25 mouse cellular contexts compared by ENCODE assay signal in the genomic region with DNA sequence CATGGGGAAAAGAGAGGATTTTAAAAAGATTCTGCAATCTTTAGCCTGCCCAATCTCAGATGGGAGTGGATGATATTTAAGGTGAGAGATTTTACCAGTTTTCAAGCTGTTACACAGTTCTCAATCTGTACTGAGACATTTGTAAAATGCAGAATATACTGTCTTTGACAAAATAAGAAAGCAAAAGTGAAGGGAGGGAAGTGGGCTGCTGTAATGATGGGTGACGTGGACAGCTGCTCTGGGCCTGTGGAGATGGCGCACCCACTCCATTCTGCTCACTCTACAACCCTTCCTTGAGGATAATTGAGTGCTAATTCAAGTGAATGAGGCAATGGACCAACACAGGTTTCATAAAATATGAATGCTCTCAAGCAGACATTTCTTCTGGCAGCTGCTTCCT.
A peak's percentile ranks its signal among the peaks of the same experiment; 100 is the strongest.
DNase-seq lines count a peak whose midpoint lies in the region; ATAC-seq and TF ChIP-seq lines count a peak whose summit lies in the region.
"Had no signal": no experiment of that assay in that cellular context is flagged by ENCODE, and none has a peak within 500 bp of the region (broad histone marks: within the 10 kb centered on the region; RNA-seq: fewer than 3 reads in every experiment).

No protein-coding gene starts in this region.

- no peak overlapping the region for H3K4me2 ChIP-seq in forebrain, postnatal 0 days (ENCODE audit: low read depth)
- no peak overlapping the region for H3K4me2 ChIP-seq in forebrain, embryonic 15.5 days (replicated peaks)
- H3K4me2 ChIP-seq: embryonic facial prominence, embryonic 12.5 days; heart, embryonic 11.5 days; heart, embryonic 15.5 days; hindbrain, embryonic 13.5 days had no signal

- H3K4me1 ChIP-seq in forebrain, postnatal 0 days (ENCODE audit: insufficient read depth), result no peaks in the 10 kb centered on the region
- H3K4me1 ChIP-seq in forebrain, embryonic 15.5 days, result no peaks in the 10 kb centered on the region
- H3K4me1 ChIP-seq: embryonic facial prominence, embryonic 12.5 days; heart, embryonic 15.5 days; hindbrain, embryonic 13.5 days had no signal

- H3K27me3 ChIP-seq in forebrain, postnatal 0 days (ENCODE audit: insufficient read depth, low read length), result no peaks in the 10 kb centered on the region
- H3K27me3 ChIP-seq in forebrain, embryonic 15.5 days, result no peaks in the 10 kb centered on the region
- H3K27me3 ChIP-seq: embryonic facial prominence, embryonic 12.5 days; heart, embryonic 15.5 days; hindbrain, embryonic 13.5 days had no signal

- no peak overlapping the region for H3K4me3 ChIP-seq in forebrain, postnatal 0 days (ENCODE audit: low read depth, low read length)
- H3K4me3 ChIP-seq in forebrain, embryonic 15.5 days, result no peak overlapping the region
- H3K4me3 ChIP-seq: embryonic facial prominence, embryonic 12.5 days; heart, adult 2 months; heart, embryonic 15.5 days; hindbrain, embryonic 13.5 days had no signal

- no peak for DNase-seq in forebrain, postnatal 0 days
- DNase-seq in left cerebral cortex, postnatal 14 days (ENCODE audit: low spot score in 2 of 2), result peak; percentile 21 to 34
- DNase-seq in left cerebral cortex, postnatal 10 days (ENCODE audit: extremely low spot score in 1 of 2, low spot score in 2 of 2), result no peak
- DNase-seq in right cerebral cortex, postnatal 10 days (ENCODE audit: low spot score in 2 of 2), result peak; percentile 34 to 72
- no peak for DNase-seq in right cerebral cortex, postnatal 4 days
- no peak for DNase-seq in urinary bladder, postnatal 4 days (ENCODE audit: low spot score in 2 of 2)
- DNase-seq: adrenal gland, adult 8-10 months; adrenal gland, postnatal 36 days; B cell, adult 2 months; cerebellum, adult 11 months; cerebellum, adult 8-10 months; cerebellum, postnatal 14 days; embryo, embryonic 11 days; gastrocnemius, postnatal 14 days; heart, adult 2 months; heart, postnatal 14 days had no signal

- ATAC-seq in forebrain, postnatal 0 days, result peak; percentile 54
- ATAC-seq in forebrain, embryonic 15.5 days (replicated peaks), result no peak
- ATAC-seq: CD4-positive, CD25-positive, alpha-beta regulatory T cell, adult 4 months; forebrain, embryonic 16.5 days; hindbrain, postnatal 0 days had no signal

- WGBS in forebrain, postnatal 0 days, result 73% methylated on average over 2 of the region's 2 CpGs
- 73% methylated on average over 2 of the region's 2 CpGs for WGBS in forebrain, embryonic 15.5 days

- H3K36me3 ChIP-seq in forebrain, postnatal 0 days (ENCODE audit: insufficient read depth), result no peaks in the 10 kb centered on the region
- no peaks in the 10 kb centered on the region for H3K36me3 ChIP-seq in forebrain, embryonic 15.5 days
- H3K36me3 ChIP-seq: embryonic facial prominence, embryonic 12.5 days; G1E; heart, embryonic 15.5 days; hindbrain, embryonic 13.5 days had no signal

- intact Hi-C loops in left cerebral cortex, postnatal 14 days (cut with DNase I), result loop anchor here (5.0 kb wide), 1 partner anchor 82 kb away; no protein-coding TSS in a partner anchor
- intact Hi-C loops in left cerebral cortex, postnatal 10 days (cut with DNase I), result no loop called here

- no peak overlapping the region for H3K9ac ChIP-seq in forebrain, postnatal 0 days
- no peak overlapping the region for H3K9ac ChIP-seq in forebrain, embryonic 15.5 days (replicated peaks)
- H3K9ac ChIP-seq: embryonic facial prominence, embryonic 12.5 days; heart, embryonic 15.5 days; hindbrain, embryonic 13.5 days had no signal

- no peak overlapping the region for H3K27ac ChIP-seq in forebrain, postnatal 0 days (ENCODE audit: low read depth, low read length)
- H3K27ac ChIP-seq in forebrain, embryonic 15.5 days (replicated peaks), result no peak overlapping the region
- H3K27ac ChIP-seq: embryonic facial prominence, embryonic 12.5 days; heart, adult 2 months; heart, embryonic 15.5 days; hindbrain, embryonic 13.5 days; hindbrain, postnatal 0 days had no signal

- no peaks in the 10 kb centered on the region for H3K9me3 ChIP-seq in forebrain, postnatal 0 days (ENCODE audit: low read length)
- H3K9me3 ChIP-seq in forebrain, embryonic 15.5 days, result no peaks in the 10 kb centered on the region
- H3K9me3 ChIP-seq: embryonic facial prominence, embryonic 12.5 days; G1E; heart, embryonic 15.5 days; hindbrain, embryonic 13.5 days had no signal

- no peak for TF ChIP-seq CTCF in forebrain, postnatal 0 days (IDR thresholded peaks at IDR 0.05; ENCODE audit: low read depth)

Comparison
In these comparisons a context has a peak if more than half of its experiments do, and no peak if none do; other contexts are left out.
1. DNase-seq: peak in left cerebral cortex, postnatal 14 days (2 of 2) and right cerebral cortex, postnatal 10 days (2 of 2); none in forebrain, postnatal 0 days (single experiment), left cerebral cortex, postnatal 10 days (0 of 2), right cerebral cortex, postnatal 4 days (single experiment) and urinary bladder, postnatal 4 days (0 of 2).